Mouse (Mus musculus) gastrocnemius, postnatal 4 days (tissue): ENCODE measurements at regions not wholly inside any gene's neighbourhood (a gene's known extent, or its start where the extent isn't known, plus 50 kb on each side); places are given as distances from the start of the nearest gene placed in this dataset.

ENCODE experiments used
- DNase-seq, 2 experiments: peaks; one replicate each; pipeline ENCODE4 v3.0.0; 2021 to 2022; ENCODE audit warnings: low spot score in 2 of 2, mixed read lengths in 2 of 2

GRCm38 (mm10) chr10:96308713-96309445 is 172.5 kb downstream of the Gm5426 start:
- peak; percentile 19 to 48 for DNase-seq

GRCm38 (mm10) chr10:96309766-96310165 is 173.4 kb downstream of the Gm5426 start:
- DNase-seq = no peak

GRCm38 (mm10) chr10:96325297-96325696 is 188.9 kb downstream of the Gm5426 start:
- no peak for DNase-seq

GRCm38 (mm10) chr10:96330639-96331487 is 194.5 kb downstream of the Gm5426 start:
- DNase-seq = no peak

GRCm38 (mm10) chr10:96332731-96333201 is 196.4 kb downstream of the Gm5426 start:
- peak in 1 of 2 experiments; percentile 37 for DNase-seq

- DNase-seq = no peak
Observed at GRCm38 (mm10) chr10:96333224-96333623, 196.8 kb downstream of the Gm5426 start.

GRCm38 (mm10) chr10:96336271-96336670 is 199.9 kb downstream of the Gm5426 start:
- DNase-seq = no peak

- no peak for DNase-seq
Observed at GRCm38 (mm10) chr10:96337088-96337666, 200.8 kb downstream of the Gm5426 start.

GRCm38 (mm10) chr10:96337797-96338608 is 201.6 kb downstream of the Gm5426 start:
- DNase-seq = no peak

- no peak for DNase-seq
Observed at GRCm38 (mm10) chr10:96338609-96338978, 202.2 kb downstream of the Gm5426 start.

GRCm38 (mm10) chr10:96342476-96342875 is 206.1 kb downstream of the Gm5426 start:
- no peak for DNase-seq

- DNase-seq = no peak
Observed at GRCm38 (mm10) chr10:96343666-96344065, 207.3 kb downstream of the Gm5426 start.

- DNase-seq = no peak
Observed at GRCm38 (mm10) chr10:96350692-96351091, 214.3 kb downstream of the Gm5426 start.

GRCm38 (mm10) chr10:96351320-96351719 is 214.9 kb downstream of the Gm5426 start:
- no peak for DNase-seq

- no peak for DNase-seq
Observed at GRCm38 (mm10) chr10:96356980-96357624, 220.7 kb downstream of the Gm5426 start.

- DNase-seq = no peak
Observed at GRCm38 (mm10) chr10:96357632-96358031, 221.2 kb downstream of the Gm5426 start.

- no peak for DNase-seq
Observed at GRCm38 (mm10) chr10:96358984-96359383, 222.6 kb downstream of the Gm5426 start.

GRCm38 (mm10) chr10:96362211-96362610 is 225.8 kb downstream of the Gm5426 start:
- no peak for DNase-seq

GRCm38 (mm10) chr10:96363867-96364266 is 227.5 kb downstream of the Gm5426 start:
- DNase-seq = no peak

- DNase-seq = no peak
Observed at GRCm38 (mm10) chr10:96365101-96365500, 228.7 kb downstream of the Gm5426 start.
